Mouse (Mus musculus) kidney, adult 2 months (tissue): ENCODE data around the gene Gmds.

ENCODE experiments used
- CTCF ChIP-seq: fragments of 200-500 bp; conservative IDR thresholded peaks from 2 replicates; pipeline ENCODE4 v1.5.1; 2011; ENCODE audit warnings: low read depth, mild to moderate bottlenecking, control low read depth, low read length, moderate library complexity, mixed read lengths; ENCODE audit not compliant: insufficient read depth, insufficient read length
- POLR2A ChIP-seq: fragments of 200-500 bp; IDR thresholded peaks from one replicate; pipeline ENCODE4 v1.6.1; 2011; ENCODE audit warnings: low read depth, low read length, control low read depth

DNA sequence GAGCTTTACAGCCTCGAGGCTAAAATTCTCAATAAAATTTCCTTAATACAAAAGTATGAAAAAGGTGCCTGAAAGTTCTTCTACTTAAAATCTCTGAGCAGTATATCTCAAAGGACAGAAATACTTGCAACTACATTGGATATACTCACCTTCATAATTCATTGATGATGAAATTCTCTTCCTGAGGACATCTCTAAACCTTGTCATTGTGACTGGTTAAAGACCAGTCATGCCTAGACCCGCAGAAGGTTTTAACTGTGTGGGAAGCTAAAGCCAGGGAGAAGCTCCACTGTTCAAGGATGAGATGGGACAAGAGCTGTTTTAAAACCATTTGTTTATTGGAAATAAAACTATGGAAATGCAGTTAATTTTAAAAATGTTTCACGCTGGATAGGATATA lies 558.2 kb downstream of the Gmds start:
- TF ChIP-seq CTCF (no peak), POLR2A (no peak)
